Mouse (Mus musculus) layer of hippocampus, postnatal 25 days (tissue): ENCODE measurements at regions not wholly inside any gene's neighbourhood (a gene's known extent, or its start where the extent isn't known, plus 50 kb on each side); places are given as distances from the start of the nearest gene placed in this dataset.
A peak's percentile ranks its signal among the peaks of the same experiment; 100 is the strongest.

Source experiments
- DNase-seq, 2 experiments: peaks; one replicate each; pipeline ENCODE4 v3.0.0; 2022; ENCODE audit warnings: mixed read lengths in 2 of 2, low spot score in 1 of 2; ENCODE audit errors: extremely low spot score in 1 of 2

- no peak for DNase-seq
Observed at GRCm38 (mm10) chr3:45523281-45523680, 145.1 kb downstream of the Pcdh10 start.

DNA sequence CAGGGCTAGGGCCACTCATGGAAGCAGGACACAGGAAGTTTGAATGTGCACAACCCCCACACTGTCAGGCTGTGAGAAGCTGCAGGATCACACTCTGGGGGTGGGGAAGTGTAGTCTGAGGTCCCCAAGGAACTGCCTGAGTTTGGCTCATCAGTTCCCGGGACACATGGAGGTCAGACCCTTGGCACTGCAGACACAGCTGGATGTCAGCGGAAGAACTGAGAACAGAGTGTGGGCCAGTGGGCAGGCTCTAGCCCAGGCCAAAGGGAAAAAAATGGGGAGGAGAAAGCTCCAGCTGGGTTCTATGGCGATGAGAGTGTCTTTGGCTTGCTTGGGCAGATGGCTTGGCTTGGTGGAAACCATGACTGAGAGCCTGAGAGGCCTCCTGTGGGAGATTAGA, 168.9 kb downstream of the Pcdh10 start:
- DNase-seq, result no peak

DNA sequence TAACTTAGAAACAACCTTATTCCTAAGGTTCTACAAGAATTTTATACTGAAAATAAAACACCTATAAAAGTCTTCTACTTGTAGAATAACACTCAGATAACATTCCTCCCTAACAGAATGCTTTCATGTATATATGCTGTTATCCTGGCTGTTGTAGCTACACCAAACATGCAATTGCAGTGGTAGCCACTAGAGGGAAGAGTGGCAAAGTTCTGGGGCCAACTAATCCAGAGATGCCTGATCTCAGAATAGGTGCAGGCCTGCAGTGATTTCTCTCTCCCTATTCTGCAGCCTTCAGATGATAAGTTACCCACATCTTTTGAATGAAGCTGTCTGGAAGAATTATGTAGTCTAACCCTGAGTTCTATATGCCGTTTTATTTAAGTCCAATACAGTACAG, 177.5 kb downstream of the Pcdh10 start:
- peak; percentile 15 to 62 for DNase-seq

DNA sequence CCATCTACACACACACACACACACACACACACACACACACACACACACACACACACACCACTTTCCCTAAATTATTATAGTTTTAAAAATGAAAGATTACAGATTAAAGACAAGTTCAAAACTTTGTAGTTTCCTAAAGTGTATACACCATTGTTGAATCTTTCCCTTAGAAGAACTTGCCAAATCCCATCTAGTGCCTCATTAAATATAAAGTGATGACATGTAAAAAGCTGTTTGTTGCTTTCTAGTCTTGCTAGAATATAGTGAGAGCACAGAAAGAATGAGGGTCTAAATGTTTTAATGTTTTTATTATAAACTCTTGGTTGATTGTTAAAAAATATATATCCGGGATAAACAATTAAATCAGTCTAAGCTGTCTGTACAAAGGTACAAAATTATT, 194.8 kb downstream of the Pcdh10 start:
- no peak for DNase-seq

GRCm38 (mm10) chr3:45577035-45577434, 198.8 kb downstream of the Pcdh10 start:
- no peak for DNase-seq

- no peak for DNase-seq
Observed at GRCm38 (mm10) chr3:45593561-45593960, 215.4 kb downstream of the Pcdh10 start.

GRCm38 (mm10) chr3:45602278-45602677, 224.1 kb downstream of the Pcdh10 start:
- no peak for DNase-seq

GRCm38 (mm10) chr3:45603151-45603550, 225.0 kb downstream of the Pcdh10 start:
- DNase-seq, result no peak

- no peak for DNase-seq
Observed at GRCm38 (mm10) chr3:45620729-45621128, 242.5 kb downstream of the Pcdh10 start.

- no peak for DNase-seq
Observed at GRCm38 (mm10) chr3:45645856-45646450, 267.8 kb downstream of the Pcdh10 start.

GRCm38 (mm10) chr3:45649361-45649760, 271.2 kb downstream of the Pcdh10 start:
- no peak for DNase-seq

DNA sequence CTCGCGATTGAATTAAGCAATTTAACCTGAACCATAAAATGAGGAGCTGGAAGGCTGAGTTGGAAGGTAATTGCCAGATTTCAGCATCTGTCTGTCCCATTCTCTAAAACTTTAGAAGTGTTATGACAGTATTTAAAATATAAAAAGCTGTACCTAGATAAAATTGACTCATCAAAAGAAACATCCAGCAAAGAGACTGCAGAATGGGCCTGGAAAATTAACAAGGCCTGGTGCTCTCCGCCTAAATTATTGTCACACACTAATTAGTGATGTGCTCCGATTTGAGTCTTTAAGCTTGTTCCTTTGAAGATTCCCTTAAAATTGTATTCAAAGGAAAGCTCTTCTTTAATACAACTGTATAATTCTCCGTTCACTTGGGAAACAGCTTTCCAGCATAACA, 278.8 kb downstream of the Pcdh10 start:
- no peak for DNase-seq

DNA sequence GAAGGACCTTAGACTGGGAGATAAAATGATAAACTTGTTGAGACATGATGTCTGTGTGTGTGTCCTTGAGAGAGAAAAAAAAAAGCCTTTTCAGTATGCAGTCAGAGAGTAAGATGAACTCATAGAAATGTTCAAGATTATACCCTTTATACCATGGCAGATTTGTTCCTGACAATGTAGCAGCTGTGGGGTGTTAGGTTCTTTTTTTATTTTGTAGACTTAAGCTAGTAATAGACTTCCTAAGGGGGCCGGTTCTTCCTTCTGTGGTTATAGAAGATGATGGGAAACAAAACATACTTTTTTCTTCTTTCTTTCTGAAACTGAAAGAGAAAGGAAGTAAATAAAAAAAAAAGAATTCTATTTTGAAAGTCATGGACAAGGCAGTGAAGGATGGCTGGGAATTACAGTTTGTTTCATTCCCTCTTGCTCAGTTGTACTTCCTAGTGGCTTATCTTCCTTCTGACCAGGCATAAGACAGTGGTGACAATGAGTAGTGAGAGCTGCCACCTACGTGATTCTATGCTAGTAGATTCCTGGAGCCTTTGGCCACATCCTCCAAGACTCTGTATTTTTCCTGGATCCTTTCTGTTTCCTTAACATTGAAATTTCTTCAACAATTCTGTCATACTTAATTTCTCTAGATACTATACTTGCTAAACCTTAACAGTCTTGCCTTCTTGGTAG, 280.0 kb downstream of the Pcdh10 start:
- no peak for DNase-seq

DNA sequence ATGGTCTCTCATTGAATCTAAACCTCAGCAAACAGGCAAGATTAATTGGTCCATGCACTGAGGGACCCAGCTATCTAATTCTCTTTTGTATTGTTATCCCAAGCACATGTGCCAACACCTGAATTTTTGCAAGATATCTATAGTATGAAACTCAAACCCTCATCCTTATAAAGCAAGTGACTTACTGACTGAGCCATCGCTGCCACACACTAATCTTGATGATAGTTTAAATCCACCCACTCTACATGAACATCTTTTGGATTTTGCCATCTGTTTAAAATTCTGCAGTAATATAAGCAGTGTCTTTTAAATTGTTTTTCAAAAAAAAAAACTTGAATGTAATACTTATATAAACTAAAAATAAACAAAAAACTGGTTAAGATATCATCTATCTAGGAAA, 280.9 kb downstream of the Pcdh10 start:
- no peak for DNase-seq

- no peak for DNase-seq
Observed at GRCm38 (mm10) chr3:45670434-45670833, 292.2 kb downstream of the Pcdh10 start.

DNA sequence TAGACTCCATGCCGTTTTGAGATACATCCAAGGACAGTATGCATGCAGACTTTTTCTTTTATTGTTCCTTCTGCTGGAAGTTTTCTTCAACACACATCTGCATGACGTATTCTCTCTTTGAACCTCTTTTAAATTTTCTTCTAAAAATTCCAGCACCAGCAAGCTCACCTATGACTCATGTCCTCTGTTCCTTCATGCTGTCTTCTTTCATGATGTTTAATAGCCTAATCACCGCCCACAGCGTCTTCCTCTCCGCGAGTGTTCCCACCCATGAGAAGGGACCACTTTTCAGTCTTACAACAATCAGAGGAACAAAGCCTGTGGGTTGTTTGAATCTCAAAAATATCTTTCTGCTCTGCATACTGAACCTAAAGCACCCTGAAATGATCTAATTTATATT, 299.5 kb downstream of the Pcdh10 start:
- DNase-seq, result no peak

- peak in 1 of 2 experiments; percentile 13 for DNase-seq
Observed at GRCm38 (mm10) chr3:45681410-45681809, 303.2 kb downstream of the Pcdh10 start.

DNA sequence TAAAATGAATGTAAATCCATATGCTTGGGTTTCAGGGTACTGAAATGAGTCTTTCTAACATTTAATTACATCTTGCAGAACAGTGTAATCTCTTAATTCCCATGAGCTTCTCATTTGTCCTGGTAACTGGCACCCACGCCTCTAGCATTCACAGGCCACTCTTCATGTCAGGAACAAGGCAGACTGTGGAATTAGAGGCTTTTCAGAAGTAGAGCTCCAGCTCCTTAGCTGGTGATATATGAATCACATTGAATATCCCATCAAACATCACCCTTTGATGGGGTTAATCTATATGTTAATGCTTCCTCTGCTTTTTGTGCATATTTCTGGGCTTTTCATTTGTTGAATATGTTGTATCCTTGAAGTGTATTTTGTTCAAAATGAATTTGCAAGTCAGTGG, 329.7 kb downstream of the Pcdh10 start:
- no peak for DNase-seq
